Mouse (Mus musculus) large intestine, adult 2 months (tissue): ENCODE data around the gene Slc25a12. TPM values are rescaled to one million over a fixed set of nuclear protein-coding genes. Genes with fewer than 3 reads are reported as not detected.

Experiments
- DNase-seq: peaks from one replicate; pipeline ENCODE4 v3.0.0-alpha.2; 2012; ENCODE audit warnings: low read depth, low spot score
- WGBS: fragments of 180-500 bp; shearing (Covaris S2); methylation state at CpG from one replicate; pipeline ENCODE4 v1.1.7; 2018; 5-methylcytosine and 5-hydroxymethylcytosine counted together
- polyA plus RNA-seq: library from polyadenylated mRNA; depleted of rRNA; stranded (reverse); fragments of >200 nt; gene quantifications from 2 replicates; pipeline ENCODE4 v1.2.3, GENCODE M21; 2012

Slc25a12 gene
- polyA plus RNA-seq, 1 experiment = 19.7 TPM

DNA sequence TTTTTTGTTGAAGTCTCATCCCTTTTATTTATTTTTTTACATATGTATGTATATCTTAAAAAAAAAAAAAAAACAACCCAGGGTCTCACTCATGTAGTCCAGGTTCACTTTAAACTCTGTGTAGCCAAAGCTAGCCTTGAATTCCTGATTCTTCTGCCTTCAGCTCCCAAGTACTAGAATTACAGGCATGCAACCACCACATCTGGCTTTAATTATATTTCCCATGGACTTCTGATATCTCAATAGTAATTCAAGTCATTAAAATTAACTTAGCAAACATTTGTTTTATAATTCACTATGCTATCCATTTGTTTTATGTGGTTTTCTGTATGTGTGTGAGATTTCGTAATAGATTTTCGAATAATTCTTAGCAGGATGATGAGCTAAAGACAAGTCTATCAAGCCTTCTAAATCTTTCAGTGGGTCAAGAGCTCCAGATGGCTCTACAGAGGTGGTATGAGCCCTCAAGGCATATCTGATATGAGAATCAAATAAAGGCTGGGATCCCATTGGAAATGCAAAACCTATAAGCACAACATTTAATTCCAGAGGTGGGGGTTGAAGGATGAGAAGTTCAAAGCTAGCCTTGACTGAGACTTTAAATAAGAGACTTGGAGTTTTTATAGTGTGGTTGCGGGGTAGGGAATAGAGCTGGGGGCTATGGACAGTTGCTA, 51.3 kb downstream of the Slc25a12 start:
- DNase-seq = no peak
- 91% methylated on average over 3 of the region's 3 CpGs for WGBS

DNA sequence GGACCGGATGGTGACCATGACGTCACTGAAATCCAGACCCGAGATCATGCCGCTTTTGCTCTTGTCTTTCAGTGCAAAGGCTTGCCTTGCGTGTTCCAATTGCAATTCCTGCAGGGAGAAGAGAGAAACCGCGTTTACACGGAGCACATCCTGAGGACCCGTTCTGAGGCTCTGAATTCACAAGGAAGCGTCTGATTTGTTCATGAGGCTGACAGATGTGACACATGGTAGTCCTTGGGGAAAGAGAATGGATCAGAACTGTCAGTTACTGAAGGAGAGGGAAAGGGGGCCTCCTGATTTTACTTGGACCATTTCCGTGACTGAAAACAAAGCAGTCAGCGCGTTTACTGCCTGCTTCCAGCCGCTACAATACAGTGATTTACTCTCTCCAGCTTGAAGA, 52.5 kb downstream of the Slc25a12 start:
- WGBS = 74% methylated on average over 14 of the region's 14 CpGs
- no peak for DNase-seq

DNA sequence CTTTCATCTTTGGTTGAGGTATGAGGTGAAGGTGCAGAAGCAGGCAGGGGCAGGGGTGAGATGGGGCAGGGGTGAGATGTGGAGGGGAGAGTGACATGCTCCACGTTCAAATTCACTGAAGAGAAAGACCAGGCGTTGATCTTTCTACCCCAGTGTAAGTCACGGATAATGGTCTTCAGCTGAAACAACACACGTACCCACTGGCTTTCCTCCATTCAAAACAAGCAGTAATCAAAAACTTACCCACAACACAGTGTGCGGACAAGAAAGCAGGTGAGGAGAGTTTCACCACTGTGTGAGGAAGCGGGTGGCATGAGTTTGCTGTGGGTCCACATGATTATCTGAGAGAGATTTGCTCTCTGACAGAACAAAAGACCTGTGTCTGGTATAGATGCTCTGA, 53.5 kb downstream of the Slc25a12 start:
- DNase-seq = no peak
- 89% methylated on average over 6 of the region's 6 CpGs for WGBS

DNA sequence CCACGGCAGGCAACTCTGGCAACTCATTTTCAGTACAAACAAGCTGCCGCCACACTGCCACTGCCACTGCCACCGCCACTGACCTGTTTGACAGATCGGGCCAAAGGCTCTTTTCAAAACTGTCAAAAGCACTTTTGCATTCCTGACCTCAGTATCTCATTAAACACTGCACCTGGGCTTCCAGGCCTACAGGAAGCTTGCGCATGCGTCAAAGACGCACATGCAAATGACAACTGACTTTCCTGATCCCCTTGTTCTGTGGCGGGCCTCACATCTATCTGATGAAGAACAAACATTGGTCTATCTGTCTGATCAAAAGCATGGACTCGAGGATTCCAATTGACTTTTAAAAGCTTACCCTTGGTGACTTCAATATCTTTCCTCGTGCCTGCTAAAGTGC, 55.5 kb downstream of the Slc25a12 start:
- WGBS = 81% methylated on average over 10 of the region's 10 CpGs

DNA sequence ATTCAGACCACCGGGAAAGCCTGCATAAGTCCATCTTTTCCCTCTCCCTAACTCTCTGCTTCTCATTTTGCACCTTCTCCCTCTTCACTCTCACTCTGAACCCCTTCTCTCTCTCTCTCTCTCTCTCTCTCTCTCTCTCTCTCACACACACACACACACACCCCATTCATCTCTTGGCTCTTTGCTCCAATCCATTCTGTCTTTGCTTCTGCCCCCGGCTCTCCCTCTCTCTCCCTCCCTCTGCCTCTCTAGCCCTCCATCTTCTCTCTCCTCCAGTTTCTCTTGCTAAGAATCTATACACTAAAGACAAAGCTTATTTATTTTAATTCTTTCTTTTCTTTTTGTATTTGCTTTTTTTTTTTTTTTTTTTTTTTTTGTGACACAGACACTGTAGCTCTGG, 57.8 kb downstream of the Slc25a12 start:
- no peak for DNase-seq
- 73% methylated on average over 2 of the region's 2 CpGs for WGBS

More for the DNA sequence above, 55.5 kb downstream of the Slc25a12 start:
- DNase-seq = no peak

DNA sequence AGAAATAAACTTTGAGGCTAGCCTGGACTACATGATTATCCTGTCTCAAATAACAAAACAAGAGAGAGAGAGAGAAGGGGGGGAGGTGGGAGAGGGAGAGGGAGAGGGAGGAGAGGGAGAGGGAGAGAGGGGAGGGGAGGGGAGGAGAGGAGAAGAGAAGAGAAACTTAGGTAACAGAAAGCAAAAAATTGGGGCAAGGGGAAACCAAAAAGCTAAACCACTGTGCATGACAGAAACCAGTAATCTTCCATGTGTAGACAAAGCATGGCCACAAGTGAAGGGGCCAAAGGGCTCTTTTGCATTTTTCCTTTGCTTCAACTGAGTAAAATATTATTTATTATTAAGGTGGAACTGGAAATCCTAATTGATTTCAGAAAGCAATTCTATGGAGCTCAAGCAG, 61.2 kb downstream of the Slc25a12 start:
- DNase-seq = no peak

DNA sequence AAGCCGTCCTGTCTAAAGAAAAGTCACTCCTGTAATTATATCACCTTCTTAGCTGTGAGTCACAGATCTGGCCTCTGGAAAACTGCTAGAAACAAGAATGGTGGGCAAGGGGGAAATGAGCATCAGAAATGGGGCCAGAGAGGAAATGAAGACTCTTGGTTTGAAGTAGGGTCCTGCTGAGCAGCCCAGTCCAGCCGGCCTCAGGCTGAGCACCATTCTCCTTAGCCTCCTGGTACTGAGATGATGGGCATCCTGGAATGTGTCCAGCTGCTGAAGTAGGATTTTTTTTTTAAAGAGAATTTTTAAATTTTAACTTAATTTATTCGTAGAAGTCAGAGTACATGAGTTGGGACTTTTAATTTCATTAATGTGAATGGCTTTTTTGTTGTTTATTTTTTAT, 62.7 kb downstream of the Slc25a12 start:
- DNase-seq = no peak
- 68% methylated on average over 3 of the region's 3 CpGs for WGBS

DNA sequence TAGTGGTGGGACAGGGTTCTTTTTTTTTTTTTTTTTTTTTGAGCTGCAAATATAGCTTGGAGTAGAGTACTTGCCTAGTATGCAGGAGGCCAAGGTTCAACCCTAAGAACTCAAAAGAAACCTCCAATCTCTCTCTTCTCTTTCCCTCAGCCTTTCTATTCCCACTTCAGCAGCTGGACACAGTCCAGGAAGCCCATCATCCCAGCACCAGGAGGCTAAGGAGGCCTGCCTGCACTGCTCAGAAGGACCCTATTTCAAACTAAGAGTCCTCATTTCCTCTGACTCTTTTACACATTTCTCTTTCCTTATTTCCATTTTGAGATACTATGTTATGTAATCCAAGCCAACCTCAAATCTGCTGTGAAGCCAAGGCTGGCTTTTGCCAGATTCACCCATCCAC, 64.3 kb downstream of the Slc25a12 start:
- DNase-seq = no peak

DNA sequence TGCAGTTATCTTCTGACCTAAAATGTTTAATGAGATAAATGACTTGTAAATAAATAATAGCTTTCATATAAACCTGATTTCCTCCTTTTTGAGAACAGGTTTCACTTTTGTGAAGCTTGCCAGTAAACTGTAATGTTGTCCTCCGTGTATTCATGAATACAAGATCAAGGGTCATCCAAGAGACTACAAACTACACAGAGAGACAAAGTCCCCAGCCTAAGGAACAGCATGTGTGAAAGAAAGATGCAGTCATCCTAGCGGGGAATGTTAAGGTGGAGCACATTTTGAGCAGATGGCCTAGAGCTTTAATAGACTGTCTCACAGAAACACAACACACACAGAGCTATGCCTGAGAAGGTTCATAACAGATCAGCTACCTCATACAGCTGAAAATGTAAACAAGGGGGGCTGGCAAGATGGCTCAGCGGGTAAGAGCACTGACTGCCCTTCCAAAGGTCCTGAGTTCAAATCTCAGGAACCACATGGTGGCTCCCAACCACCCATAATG, 65.3 kb downstream of the Slc25a12 start:
- 60% methylated on average over 3 of the region's 3 CpGs for WGBS
- no peak for DNase-seq

DNA sequence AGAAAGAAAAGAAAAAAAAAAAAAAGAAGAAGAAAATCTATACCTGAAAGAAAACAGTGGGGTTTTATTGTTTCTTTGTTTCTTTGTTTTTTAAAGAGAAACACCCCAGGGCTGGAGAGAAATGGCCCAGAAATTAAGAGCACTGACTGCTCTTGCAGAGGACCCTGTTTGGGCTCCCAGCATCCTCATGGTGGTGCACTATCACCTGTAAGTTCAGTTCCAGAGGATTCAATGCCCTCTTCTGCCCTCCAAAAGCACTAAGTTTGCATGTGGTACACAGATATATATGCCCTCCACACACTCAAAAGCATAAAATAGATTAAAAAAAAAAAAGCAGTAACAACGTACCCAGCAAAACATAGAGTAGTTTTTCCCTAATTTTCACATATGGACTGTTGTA, 68.8 kb downstream of the Slc25a12 start:
- WGBS = 93% methylated on average over 1 of the region's 1 CpGs
- DNase-seq = no peak

DNA sequence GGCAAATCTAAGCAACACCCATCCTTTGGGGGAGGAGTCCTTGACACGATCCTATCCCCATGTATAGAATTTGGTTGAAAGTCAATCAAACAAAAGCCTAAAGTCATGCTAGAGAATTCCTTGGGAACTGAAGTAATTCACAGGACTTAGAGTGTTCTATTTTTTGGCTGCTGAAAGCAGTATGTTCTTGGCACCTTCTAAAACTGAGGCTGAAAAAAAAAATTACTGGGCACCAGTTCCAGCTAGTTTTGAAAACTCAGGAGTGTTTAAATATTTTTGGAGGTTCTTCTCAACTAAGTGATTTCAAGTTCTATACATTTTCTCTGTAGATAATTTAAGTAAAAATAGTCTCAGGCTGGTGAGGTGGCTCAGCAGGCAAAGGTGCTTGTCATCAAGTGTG, 70.0 kb downstream of the Slc25a12 start:
- 79% methylated on average over 1 of the region's 1 CpGs for WGBS
- DNase-seq = no peak

DNA sequence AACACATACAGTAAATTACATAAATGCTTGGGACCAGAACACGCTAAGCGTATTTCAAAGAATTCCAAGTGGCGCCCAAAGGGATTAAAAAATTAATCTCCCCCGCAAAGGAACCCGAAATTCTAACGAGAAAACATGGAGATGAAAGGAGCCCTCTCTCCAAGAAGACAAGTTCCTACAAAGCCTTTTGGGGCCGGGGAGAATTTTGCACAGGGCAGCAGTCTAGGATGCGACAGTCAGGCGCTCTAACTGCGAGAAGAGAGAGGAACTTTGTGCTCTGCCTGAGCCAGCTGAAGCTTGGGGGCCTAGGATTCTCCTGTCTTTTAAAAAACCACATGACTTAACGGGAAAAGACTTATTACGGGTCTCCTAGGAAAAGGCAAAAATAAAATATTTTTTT, 71.7 kb downstream of the Slc25a12 start:
- 88% methylated on average over 12 of the region's 12 CpGs for WGBS
- DNase-seq = no peak

DNA sequence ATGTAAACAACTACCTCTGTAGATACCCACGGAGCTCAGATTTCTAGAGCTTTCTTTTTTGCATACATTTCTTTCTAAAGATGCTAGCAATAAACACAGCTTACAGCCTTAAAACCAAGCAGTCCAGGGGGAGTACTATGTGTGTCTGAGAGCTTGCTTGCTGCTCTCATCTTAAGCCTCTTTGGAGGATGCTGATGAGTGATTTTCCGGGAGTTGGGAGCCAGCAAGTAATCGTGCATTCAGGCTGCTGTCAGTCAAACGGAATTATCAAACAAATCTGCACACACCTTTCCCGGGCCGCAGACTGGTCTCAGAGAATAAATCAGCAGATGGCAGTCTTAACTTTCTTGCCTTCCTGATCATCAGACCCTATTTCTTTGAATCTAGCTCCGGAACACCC, 73.1 kb downstream of the Slc25a12 start:
- 44% methylated on average over 7 of the region's 7 CpGs for WGBS
- DNase-seq = no peak

DNA sequence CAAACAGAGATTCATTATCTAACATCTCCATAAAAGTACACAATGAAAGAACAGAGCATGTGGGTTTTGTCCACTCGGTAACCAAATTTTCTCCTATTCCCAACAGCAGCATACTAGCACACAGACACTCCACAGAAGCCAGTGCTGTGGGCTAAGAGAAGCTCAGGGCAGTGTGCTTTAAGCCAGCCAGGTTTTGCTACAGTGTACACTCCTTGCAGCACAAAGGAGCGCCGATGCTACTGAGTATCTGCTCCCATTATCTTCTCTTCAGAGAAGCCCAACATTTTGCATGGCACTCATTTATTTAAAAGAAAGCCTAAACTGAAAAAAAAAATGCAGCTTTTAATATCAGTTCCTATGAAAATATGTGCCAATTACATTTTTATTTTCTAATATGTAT, 73.6 kb downstream of the Slc25a12 start:
- no peak for DNase-seq
- 87% methylated on average over 3 of the region's 3 CpGs for WGBS

DNA sequence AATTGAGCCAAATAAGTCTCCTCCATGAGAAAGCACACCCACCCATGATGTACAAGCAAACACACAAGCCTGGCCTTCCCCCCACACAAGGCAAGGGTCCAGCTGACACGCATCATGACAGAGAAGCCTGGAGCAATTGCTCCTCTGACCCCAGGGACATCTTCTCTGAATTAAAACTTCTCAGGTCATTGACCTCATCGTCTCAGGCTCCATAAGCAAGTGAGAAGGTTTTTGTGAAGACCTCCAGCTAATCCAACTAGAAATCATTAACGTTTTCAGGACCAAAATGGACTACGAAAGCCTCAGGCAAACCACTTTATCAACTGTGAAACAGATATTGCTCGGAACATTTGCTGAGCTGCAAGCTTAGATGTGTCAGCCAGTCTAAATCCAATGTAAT, 76.0 kb downstream of the Slc25a12 start:
- DNase-seq = no peak
- 55% methylated on average over 5 of the region's 5 CpGs for WGBS

DNA sequence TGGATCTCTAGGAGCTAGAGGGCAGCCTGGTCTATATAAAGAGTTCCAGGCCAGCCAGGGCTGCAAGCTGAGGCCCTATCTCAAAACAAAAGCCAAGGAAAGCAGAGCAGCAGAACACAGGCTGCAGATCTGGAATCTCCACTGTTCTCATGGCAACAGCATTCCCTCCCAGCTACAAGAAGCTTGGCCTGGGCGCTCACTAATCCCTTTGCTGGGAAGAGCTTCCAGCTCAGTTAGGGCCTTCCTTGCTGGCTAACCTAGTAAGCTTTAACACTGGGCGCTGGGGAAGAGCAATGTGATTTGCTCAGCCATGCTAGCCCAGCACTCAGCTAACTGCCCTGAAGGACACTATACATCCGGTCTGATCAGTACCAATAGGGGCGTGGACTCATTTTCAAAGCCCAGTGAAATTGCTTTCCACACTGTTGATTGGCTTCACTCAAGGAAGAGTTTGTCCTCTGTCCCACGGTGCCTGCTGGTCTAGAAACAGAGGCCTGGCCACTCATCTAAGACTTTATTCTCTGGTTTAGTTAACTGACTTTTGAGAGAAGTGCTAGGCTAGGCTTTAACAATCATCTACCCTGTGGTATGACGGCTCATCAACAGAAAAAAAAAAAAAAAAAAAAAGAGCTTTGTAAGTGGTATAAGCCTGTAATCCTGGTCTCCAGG, 77.3 kb downstream of the Slc25a12 start:
- WGBS = 66% methylated on average over 6 of the region's 6 CpGs
- DNase-seq = no peak

DNA sequence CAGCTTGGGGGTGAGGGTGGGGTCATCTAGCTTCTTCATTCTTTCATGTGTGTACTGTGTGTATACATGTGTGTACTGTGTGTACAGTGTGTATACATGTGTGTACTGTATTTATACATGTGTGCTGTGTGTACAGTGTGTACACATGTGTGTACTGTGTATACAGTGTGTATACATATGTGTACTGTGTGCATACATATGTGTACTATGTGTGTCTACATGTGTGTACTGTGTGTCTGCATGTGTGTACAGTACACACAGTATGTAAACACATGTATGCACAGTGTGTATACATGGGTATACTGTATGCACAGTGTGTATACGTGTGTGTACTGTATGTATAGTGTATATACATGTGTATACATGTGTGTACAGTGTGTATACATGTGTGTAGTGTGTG, 85.6 kb downstream of the Slc25a12 start:
- 91% methylated on average over 1 of the region's 1 CpGs for WGBS
- no peak for DNase-seq

DNA sequence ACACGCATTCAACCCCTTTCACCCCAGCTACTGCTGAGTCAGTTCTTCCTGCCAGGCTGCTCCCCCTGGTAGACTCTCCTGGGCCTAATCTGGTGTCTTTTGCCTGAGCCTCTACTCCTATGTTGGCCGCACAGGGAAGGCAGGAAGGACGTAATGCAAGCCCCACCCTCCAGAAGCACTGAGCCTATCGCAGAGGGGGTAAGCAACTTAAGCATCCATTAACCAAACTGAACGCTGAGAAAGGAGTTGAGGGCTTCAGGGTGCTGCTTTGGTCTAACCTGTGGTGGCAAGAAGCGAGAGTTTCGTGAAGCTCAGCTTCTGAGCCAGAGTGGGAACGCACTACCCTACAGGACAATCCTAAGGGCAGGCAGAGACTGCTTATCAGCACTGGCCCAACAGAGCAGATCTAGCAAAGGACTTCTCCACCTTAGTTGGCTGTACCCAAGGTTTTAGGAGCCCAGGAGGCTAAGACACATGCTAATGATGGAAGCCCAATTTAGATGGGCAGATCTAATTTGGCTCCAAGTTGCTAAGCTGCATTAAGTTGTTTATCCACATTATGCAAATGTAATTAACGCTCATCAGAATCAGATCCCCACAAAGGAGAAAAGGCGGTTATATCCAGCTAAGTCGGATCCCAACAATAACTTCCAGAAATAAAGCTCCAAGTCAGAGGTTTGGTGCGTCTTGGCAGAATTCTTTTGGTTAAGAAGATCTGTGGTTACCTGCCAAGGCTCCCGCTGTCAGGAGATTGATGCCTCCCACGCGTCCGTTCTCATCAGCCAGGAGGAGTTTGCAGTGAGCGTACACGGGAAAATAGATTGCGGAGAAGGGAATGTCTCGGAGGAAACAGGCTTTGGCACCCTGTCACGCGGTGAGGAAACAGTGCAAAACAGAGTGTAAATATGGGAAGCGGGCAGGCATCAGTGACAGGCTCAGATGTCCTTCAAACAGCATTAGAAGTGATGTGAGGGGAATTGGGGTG, 88.5 kb downstream of the Slc25a12 start:
- WGBS = 85% methylated on average over 23 of the region's 23 CpGs
- DNase-seq = no peak

DNA sequence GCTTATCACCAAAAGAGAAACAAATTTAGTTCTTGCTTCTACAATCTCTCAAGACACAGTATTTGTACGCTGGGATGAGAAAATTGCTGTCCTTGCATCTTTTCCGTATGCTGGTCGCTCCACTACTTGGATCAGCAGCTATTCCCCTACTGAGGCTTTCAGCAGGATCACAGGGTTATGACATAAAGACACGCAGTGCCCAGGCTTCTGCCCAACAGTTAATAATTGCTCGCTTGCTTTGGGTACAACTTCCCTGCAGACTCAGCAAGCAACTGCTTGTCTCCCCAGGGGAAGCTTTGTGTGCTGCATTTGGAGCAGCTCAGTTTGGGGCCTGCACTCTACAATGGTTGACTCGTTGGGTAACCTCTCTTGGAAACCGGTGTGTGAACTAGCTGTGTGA, 91.8 kb downstream of the Slc25a12 start:
- whole genome bisulfite sequencing = 87% methylated on average over 7 of the region's 7 CpGs
- no peak for DNase-seq

DNA sequence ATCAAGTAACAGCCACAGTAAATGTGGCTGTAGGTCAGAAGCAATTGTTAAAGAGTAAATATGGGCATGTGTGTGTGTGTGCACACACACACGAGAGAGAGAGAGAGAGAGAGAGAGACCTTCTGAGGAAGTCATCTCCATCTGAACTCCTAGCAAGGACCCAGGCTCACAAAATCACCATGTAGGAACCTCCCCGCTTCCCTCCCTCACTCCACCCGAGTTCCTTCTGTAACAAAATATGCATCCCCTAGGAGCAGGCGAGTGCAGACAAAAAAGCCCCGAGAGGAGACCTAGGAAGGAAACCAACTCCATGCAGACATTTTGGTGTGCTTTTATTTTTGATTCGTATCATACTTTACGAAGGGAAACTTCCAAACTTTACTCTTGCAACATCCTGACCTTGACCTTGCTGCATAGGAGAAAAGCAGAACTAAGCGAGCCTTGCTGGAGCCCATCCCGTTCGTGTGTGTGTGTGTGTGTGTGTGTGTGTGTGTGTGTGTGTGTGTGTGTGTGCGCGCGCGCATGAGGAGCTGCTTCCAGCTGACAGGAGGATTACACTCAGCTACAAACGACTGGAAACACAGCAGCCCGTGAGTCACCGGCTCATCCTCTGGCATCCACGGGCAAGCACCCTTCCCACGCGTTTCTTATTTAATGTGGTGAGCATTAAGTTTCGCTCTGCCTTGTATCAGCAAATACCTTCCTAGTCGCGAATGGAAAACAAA, 93.4 kb downstream of the Slc25a12 start:
- 38% methylated on average over 23 of the region's 23 CpGs for WGBS
- DNase-seq = no peak
